Mouse (Mus musculus): ENCODE results near the gene Wbp1l.

Wbp1l gene

DNA sequence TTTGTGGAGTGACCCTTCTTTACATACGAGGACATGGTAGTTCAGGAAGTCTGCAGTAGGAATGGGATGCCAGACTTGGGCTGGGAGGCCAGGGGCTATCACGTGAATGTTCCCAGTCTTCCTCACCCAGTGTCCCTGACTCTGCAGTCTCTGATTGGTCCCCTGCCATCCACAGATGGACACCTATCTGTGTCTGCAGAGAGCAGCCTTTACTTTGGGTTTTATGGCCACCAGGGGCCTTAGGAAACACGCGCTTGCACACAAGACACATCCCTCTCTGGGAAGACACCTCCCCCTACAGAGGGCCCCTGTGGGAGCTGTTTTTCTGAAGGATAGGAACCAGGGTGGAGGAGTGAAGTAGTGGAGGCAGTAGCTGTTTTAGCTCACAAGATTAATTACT, 62.6 kb downstream of the Wbp1l start:
- no peak for DNase-seq (ENCODE audit: low spot score)

DNA sequence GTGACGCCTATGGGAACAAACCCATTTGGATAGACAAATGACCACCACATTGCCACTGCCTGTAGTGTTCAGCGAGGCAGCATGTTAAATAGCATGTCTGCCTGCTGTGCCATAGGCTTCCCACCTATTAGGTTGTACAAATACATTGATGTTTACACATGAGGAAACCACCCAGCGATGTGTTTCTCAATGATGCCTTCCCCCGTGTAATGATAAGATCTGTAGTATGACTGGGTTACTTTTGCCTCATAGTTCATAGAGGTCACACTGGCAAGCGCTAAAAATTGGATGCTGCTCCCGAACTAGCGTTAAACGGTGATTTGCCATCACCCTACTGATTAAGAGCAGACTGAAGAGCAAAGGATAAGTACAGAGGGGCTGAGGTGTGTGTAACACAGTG, 63.3 kb downstream of the Wbp1l start:
- DNase-seq (ENCODE audit: low spot score), result no peak

DNA sequence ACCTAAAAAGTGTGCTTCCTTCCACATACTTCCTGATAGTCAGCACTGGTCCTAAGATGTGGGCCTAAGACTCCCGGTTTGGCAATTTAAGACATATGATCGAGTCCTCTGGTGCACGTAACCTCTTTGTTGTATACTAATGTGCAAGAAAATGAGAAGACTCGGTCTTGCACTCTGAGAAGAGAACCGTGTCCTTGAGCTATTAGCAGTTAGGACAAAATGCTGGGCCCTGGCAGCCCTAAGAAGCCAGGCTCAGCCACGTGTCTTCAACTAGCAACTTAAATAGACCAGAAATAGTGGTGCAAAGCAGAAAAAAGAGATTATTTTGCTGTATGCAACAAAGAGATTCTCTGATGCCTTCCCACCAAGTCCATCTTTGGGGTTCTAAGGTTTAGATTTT, 63.9 kb downstream of the Wbp1l start:
- no peak for DNase-seq (ENCODE audit: low spot score)

DNA sequence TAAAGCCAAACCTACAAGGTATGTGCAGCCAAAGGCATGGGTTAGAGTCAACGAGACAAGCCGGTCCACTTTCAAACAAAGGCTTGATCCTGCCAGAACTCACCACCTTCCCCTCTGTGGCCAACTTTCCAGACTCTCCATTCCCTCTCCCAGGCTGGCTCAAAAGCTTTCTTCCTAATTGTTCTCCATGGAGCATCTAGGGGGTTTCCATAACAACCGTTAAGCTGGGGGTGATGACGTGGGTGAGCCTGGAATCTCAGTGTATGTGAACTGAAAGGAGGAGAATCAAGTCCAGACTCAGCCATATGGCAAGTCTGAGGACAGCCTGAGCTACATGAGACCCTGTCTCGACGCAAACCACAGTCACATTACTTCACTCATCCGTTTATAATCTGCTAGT, 66.6 kb downstream of the Wbp1l start:
- DNase-seq (ENCODE audit: low spot score), result no peak

DNA sequence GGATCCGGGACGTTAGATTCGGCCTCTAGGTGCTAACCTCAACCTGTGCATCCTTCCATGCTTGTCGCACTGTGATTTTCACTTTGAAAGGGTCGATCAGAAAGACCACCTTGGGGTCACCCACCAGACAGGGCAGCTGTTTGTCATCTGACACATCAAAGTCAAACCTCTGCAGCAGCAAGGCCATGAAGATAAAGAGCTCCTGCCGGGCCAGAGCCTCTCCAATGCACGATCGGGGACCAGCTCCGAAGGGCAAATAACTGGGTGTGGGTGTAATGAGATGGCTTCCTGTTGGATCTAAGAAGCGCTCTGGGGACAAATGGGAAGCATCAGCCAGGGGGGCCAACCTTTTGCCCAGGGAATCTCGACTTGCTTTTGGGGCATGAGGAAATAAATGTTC, 68.4 kb downstream of the Wbp1l start:
- no peak for DNase-seq (ENCODE audit: low spot score)

DNA sequence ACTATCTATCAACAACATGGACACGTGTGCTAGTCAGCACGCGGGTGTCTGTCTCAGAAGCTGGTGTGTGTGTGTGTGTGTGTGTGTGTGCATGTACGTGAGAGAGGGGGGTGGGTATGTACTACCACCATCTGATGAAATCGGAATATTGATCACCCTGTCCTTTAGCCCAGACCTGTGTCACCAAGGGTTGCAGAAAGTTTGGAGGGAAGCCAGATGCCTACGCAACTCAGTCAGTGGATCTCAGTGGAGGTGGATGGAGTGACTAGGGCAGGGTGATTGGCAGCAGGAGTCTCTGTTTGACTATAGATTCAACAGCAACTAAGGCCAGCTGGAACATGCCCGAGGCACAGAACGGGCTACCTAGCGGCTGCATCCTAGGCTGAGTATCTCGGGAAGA, 69.4 kb downstream of the Wbp1l start:
- no peak for DNase-seq (ENCODE audit: low spot score)

DNA sequence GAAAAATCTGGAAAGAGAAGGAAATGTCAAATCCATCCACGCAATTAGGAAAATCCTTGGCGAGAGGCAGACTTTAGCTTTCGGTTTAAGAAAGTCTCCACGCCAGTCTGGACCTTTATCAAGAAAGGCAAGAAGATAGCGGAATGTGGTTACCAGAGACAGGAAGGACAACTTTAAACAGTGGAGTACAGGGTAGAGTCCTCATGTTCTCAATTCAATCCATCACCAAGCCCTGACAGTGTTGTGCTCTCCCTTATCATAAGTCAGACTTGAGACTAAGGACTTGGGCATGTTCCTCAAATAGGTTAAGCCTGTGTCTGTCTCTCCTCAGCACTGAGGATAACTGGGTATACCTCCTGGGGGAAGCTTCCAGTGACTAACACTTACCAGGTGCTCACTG, 70.9 kb downstream of the Wbp1l start:
- no peak for DNase-seq (ENCODE audit: low spot score)

DNA sequence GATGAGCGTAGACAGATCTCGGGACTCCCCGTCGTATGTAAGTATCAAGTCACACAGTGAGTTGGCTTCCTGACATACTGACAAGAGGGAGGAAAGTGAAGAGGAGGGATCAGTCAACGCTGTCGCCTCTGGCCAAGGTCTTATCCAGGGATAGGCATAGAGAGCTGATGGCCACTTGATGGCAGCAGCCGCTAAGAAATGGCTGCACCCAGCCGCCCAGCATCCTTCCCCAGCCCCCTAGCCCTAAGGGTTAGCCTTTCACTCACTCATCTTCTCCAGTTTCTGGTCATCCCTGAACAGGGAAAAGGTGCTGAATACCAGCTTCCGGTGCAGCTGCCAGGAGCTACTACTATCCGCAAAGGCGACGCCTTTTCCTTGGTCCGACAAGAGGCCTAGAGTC, 71.8 kb downstream of the Wbp1l start:
- DNase-seq (ENCODE audit: low spot score), result peak; percentile 20

DNA sequence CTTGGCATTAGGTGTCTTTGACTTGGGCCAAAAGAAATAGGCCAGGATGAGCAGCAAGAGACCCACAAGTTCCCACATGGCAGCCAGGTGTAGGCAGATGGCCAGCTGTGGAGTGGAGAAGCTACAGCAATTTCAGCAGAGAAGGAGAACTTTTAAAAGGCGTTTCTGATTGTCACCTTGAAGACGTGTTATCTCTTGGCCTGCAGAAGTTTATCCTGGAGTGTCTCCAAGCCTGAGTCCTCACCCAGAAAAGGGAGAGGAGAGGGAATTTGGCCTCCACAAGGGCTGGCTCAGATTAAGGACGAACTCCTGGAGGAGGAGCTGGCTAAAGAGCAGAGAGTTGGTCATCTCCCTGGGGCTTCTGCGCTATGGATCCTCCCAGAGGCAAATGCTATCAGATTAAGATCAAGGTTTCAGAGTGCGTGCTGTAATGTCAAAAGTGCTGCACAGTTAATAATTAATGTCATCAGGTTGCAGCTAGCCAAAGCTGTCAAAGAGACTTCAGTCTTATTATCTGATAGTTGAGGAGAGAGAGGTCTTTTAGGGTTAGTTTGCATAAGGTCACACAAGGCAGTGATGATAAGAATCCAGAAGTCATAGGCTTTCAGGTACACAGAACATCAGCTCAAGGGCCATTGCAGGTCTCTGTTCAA, 74.0 kb downstream of the Wbp1l start, which contains the start of gene Cyp17a1:
TSS of gene Cyp17a1 (minus strand) at position 407 of the 653 bp plus-strand sequence.
- DNase-seq (ENCODE audit: low spot score), result no peak

DNA sequence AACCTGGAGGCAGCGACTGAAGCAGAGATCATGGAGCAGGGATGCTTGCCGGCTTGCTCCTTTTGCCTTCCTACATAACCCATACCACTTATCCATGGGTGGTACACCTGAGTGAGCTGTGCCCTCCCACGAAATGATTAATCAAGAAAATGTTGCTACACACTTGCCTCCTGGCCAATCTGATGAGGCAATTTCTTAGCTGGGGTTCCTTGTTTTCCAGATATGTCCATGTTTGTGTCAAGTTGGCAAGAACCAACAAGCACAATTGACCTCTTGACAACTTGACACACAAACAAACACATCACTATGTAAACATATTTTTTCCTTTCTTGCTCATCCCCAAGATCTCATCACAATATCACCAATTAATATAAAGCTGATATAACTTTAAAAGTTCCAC, 76.8 kb downstream of the Wbp1l start:
- no peak for DNase-seq (ENCODE audit: low spot score)

DNA sequence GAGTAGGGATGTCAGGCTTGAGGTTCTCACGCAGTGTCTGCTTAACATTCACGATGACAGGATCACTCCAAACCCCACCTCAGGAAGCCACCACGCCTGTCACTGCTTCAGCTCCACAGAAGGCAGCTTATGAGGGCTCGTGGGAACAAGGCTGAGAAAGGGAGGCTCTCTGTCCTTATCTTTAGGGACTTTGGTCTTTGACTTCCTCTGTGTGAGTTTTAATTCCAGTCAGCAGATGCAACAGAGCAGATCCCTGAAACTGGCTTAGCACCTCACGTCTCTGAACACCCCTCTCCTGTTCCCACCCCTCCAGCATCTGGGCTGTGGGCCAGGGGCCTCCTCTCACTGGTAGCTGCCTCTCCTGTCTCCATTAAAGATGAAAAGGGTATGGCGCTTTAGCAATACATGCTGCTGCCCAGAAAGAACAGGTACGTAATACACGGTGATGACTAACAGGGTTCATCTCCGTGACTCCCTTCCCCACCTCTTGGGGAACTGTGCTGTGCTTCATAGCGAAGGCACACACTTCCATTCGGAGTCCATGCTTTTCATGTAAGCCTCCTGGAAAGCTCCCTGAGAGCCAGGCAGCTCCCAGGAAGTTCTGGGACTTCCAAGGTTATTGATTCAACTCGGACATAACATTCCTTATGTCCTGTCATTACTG, 81.0 kb downstream of the Wbp1l start:
- no peak for DNase-seq (ENCODE audit: low spot score)

DNA sequence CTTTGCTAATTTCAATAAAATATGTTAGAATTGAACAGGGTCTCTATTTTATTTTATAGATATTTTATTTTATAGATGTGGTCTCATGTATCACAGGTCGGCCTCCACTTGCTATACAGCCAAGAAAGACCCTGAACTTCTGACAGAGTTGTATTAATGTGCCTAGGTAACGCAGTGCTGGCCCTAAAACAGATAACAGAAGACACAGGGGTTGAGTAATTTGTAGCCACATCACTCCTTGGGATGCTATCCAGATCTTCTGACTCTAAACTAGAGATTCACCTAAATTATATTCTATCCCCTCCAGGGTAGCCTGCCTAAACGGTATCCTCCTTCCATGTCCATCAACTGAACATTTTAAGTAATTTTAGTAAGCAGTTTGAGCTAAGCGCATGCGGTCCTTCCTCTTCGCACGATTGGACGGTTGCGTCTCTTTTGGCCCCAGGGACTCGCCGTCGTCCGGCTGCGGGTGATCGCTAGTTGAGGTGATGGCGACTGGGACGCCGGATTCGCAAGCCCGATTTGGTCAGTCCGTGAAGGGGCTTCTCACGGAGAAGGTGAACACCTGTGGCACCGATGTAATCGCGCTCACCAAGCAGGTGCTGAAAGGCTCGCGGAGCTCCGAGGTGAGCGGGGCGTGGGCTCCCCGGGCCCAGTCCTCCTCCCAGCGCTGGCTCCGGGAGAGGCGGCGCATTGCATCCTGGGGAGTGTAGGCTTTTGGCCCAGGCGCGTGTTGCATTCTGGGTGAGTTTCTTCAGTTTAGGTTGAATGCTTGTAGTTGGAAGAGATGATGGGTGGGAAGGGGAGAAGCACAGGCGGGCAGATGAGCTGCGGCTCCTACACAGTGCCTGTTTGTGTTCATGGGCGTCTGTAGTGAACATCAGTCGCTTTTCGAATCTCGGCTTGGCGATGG, 90.8 kb downstream of the Wbp1l start, which contains the start of gene Borcs7:
TSS of gene Borcs7 (plus strand) at position 447 of the 913 bp plus-strand sequence.
- peak; percentile 80 for DNase-seq (ENCODE audit: low spot score)

DNA sequence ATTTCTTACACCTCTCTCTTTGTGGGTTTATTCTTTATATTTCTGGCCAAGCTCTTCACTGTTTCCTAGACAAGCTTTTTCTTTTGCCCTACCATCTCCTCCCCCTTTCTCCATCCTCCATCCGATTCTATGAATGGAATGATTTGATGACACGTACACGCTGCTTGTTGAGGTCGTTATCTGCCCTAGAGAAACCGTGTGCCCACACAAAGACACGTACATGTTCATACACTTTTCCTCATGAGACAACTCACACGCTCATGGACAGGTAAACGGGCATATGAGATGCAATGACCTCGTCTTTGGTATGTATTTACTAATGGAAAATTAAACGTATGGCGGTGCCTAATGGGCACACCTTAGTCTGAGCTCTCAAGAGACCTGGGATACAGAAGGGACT, 91.5 kb downstream of the Wbp1l start:
- no peak for DNase-seq (ENCODE audit: low spot score)

DNA sequence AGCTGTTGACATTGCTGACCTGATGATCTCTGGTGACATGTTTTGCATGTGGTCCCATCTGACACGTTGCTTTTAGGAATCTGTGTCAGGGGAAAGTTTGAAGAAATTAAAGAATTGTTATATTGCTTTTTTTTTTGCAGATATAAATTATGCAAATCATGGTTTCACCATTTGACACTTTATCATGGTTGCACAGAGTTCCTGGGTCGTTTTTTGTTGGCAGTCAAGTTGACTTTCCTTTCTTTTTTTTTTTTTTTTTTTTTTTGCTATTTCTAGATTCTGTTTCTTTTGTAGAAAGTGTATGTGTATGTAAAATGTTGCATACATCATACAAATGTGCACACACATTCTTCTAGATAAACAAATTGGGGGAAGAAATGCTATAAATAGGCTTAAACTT, 92.2 kb downstream of the Wbp1l start:
- no peak for DNase-seq (ENCODE audit: low spot score)

DNA sequence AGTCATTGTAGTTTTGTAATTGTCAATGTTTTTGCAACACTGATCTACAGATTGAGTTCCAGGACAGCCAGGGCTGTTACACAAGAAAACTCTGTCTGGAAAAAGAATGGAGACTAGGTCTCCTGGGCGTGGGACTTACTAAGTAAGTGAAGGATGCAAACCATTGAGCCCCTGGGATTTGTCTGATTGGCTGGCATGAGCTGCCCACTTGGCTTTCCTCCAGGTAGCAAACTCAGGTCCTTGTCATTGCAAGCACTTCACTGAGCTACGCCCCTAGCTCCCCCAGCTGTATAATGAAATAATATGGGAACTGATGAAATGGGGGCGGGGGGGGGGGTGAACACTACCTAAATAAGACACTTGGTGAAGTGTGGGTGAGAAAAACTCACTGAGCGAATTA, 94.3 kb downstream of the Wbp1l start:
- DNase-seq (ENCODE audit: low spot score), result no peak

DNA sequence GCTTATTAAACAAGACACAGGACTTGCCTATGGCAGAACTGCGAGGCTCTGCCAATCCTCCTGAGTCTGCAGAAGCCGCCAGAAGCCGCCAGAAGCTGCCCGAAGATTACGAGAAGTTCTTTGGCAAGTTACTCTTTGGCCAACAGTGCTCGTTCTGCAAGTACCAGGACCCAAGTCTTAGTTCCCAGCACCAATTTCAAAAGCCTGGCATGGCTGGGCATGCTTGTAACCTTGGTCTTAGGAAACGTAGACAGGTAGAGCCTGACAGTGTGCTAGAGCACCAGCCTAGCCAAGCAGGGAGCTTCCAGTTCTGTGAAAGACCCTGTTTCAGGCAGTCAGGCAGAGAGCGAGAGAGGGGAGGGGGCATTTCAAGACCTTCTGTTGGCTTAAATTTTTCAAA, 97.6 kb downstream of the Wbp1l start:
- no peak for DNase-seq (ENCODE audit: low spot score)

DNA sequence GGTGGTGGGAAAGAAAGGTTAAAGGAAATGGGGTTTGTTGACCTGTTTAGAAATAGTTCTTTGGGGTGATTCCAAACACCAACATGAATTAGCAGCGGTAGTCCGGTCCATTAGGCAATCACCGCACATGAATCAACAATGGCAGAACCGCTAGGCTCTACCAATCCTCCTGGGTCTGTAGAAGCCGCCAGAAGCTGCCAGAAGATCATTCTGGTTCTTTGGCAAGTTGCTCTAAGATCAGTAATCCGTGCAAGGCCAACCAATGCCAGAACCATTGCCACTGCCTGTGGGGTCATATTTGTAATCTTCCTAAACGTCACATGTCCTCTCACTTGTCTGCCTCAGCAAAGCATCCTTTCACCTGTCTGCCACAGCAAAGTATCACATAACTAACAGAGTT, 98.1 kb downstream of the Wbp1l start:
- DNase-seq (ENCODE audit: low spot score), result no peak

DNA sequence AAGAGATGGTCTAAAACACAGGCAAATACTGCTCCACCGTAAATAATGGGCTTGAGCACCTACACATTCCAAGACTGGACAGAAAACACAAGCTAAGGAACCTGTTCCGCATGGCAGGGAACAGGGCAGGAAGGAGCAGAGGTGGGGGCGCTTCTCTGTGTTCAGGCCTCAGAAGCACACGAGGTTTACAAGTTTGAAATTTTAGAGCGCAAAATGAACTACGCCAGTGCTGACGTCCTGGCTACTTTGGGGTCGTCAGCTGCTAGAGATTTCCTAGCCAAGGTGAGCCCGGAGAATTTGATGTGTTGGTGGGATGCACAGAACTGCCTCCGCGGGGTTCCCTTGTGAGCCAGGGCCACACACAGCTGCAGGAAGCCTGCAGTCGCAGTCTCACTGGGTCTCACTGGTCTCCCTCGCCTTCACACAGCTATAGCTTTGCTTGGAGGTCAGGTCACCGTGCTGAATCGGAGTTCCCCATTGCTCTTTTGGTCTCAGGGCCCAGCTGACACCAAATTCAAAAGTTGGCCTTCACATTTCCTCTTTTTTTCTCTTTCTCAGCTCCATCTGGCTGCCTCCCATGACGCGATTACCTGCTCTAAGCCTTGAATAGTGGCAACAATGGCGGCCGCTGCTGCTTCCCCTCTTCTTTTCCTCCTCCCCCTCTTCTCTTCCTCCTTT, 99.1 kb downstream of the Wbp1l start:
- no peak for DNase-seq (ENCODE audit: low spot score)

DNA sequence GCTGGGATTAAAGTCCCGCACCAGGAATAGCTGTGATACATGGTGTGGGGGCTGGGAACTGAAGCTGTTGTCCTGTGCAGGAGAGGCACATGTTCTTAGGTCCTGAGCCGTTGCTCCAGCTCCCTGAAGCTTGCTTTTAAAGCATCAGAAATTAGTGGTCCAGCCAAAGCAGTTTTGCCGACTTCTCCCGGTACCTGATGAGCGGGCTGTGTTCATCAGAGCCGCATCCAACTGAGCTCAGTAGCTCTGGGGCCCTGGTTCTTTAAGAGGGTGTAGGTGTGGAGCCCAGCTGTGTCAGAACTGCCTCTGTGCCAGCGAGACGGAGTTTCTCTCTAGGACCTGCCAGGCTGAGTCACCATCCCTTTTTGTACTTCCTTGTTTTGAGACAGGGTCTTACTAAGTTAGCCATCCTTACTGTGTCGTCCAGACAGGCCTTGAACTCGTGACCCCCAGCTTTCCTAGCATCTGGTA, 100.2 kb downstream of the Wbp1l start:
- DNase-seq (ENCODE audit: low spot score), result no peak

DNA sequence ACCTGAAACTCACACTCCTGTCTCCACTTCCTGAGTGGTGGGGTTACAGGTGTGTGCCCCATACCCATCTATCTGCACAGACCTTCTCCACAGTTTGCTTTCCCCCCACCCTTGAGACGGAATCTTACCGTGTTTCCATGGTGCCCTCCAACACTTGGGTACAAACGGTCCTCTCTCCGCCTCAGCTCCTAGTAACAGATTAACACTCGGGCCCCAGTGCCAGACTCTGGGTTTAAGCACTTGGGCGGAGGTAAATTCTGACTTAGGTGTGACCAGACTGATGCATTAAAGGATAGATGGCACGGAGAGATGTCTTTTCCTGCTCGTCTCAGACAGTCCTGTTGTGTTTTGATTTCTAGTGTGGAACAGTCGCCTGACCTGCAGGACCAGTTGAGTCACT, 102.3 kb downstream of the Wbp1l start:
- DNase-seq (ENCODE audit: low spot score), result no peak

DNA sequence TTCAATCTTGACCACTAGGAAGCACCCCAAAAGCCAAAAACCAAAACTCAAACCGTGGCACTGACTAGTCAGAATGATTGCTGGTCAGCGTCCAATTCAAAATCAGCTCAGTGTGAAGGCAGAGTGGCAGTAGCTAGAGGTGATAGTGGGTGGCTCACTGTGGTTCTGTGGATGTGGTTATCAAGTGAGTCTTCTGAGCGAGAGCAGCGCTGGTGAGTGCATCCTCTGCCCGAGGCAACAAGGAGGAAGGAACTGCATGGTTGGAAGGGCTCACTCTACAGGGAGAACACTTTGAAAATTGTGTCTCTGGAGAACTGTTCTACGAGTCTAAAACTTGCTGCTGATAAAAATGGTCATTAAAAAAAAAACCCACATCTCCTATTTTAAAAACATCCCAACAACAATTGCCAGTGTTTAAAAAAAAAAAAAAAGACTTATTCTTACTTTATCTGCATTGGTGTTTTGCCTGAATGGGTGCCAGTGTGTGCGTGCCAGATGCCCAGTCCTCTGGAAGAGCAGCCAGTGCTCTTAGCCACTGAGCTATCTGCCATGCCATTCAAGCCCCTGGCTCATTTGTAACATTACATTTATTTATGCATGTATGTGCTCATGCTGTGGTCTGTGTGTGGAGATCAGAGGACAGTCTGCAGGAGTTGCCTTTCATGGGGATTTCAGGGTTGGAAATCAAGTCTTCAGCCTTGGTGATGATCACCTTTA, 107.1 kb downstream of the Wbp1l start:
- DNase-seq (ENCODE audit: low spot score), result no peak

All from c-Kit-positive CD71-positive TER-119-positive erythroid progenitor cells, embryonic 14.5 days (primary cell).